Mouse (Mus musculus): Measurements from ENCODE around the gene Ltk. TPM values are rescaled to one million over a fixed set of nuclear protein-coding genes. Genes with fewer than 3 reads are reported as not detected.

The Ltk gene
- polyA plus RNA-seq, 1 experiment from 2014 or later = 0.23 TPM

DNA sequence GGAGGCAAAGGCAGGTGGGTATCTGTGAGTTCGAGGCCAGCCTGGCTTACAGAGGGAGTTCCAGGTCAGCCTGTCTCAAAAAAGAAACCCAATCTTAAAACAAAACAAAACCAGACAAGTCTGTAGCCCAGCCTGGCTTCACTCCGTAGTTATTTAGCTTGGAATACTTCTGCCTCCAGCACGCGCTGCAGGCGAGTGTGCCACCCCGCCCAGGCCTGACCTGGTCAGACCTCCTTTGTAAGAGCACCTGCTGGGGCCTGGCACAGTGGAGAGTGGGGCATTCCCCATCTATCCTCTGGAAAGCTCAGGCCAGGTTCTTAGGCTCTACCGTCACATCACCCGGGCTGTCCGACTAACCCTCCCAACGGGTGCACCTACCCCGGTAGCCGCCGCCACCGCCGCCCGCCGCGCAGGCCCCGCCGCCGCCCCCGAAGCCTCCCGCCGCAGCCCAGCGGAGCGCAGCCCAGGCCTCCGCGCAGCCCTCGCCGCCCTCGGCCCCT lies 2.6 kb downstream of the Ltk start:
- peak overlapping the region; percentile 60 to 66 for H3K4me3 ChIP-seq (ENCODE audit: control insufficient read depth in 1 of 2, insufficient read depth in 1 of 2, low read depth in 1 of 2, low read length in 2 of 2)
- no peaks in the 10 kb centered on the region for H3K36me3 ChIP-seq (ENCODE audit: control insufficient read depth, insufficient read depth, low read length)
- H3K27me3 ChIP-seq (ENCODE audit: control insufficient read depth, insufficient read depth, low read length) = peaks cover 71% of the 10 kb centered on the region
- ATAC-seq (ENCODE audit: insufficient number of reproducible peaks, insufficient read depth, low FRiP score, low read depth) = no peak
- no peak overlapping the region for H3K27ac ChIP-seq (replicated peaks in 1 of 2; ENCODE audit: control insufficient read depth in 1 of 2, insufficient read depth in 1 of 2, low read depth in 2 of 2, low read length in 2 of 2)
- peak overlapping the region; percentile 98 for H3K4me2 ChIP-seq (ENCODE audit: low read length)
- peak overlapping the region; percentile 68 for H3K9ac ChIP-seq (ENCODE audit: low read length)
- WGBS = 5% methylated on average over 16 of the region's 31 CpGs
- no peaks in the 10 kb centered on the region for H3K9me3 ChIP-seq (ENCODE audit: control insufficient read depth, low read length)
- peaks cover 4 to 5% of the 10 kb centered on the region in 2 experiments; a peak in 2 of 4 replicates for H3K4me1 ChIP-seq (ENCODE audit: control insufficient read depth in 2 of 2, insufficient read depth in 2 of 2, low read length in 2 of 2)

GRCm38 (mm10) chr2:119749260-119749659 lies 11.0 kb downstream of the Ltk start:
- no peak overlapping the region for H3K27ac ChIP-seq (replicated peaks in 1 of 2; ENCODE audit: control insufficient read depth in 1 of 2, insufficient read depth in 1 of 2, low read depth in 2 of 2, low read length in 2 of 2)
- ATAC-seq (ENCODE audit: insufficient number of reproducible peaks, insufficient read depth, low FRiP score, low read depth) = no peak
- no peaks in the 10 kb centered on the region for H3K9me3 ChIP-seq (ENCODE audit: control insufficient read depth, low read length)
- H3K27me3 ChIP-seq (ENCODE audit: control insufficient read depth, insufficient read depth, low read length) = peaks cover 38% of the 10 kb centered on the region
- WGBS = 64% methylated on average over 13 of the region's 13 CpGs
- H3K36me3 ChIP-seq (ENCODE audit: control insufficient read depth, insufficient read depth, low read length) = no peaks in the 10 kb centered on the region
- H3K4me2 ChIP-seq (ENCODE audit: low read length) = no peak overlapping the region
- H3K9ac ChIP-seq (ENCODE audit: low read length) = no peak overlapping the region
- no peak overlapping the region for H3K4me3 ChIP-seq (ENCODE audit: control insufficient read depth in 1 of 2, insufficient read depth in 1 of 2, low read depth in 1 of 2, low read length in 2 of 2)
- peaks cover 5 to 10% of the 10 kb centered on the region in 2 experiments; a peak in 3 of 4 replicates for H3K4me1 ChIP-seq (ENCODE audit: control insufficient read depth in 2 of 2, insufficient read depth in 2 of 2, low read length in 2 of 2)

GRCm38 (mm10) chr2:119747554-119747953 lies 12.7 kb downstream of the Ltk start:
- no peak overlapping the region for H3K9ac ChIP-seq (ENCODE audit: low read length)
- H3K4me2 ChIP-seq (ENCODE audit: low read length) = no peak overlapping the region
- H3K9me3 ChIP-seq (ENCODE audit: control insufficient read depth, low read length) = no peaks in the 10 kb centered on the region
- peaks cover 14 to 24% of the 10 kb centered on the region in 2 experiments; a peak in 3 of 4 replicates for H3K4me1 ChIP-seq (ENCODE audit: control insufficient read depth in 2 of 2, insufficient read depth in 2 of 2, low read length in 2 of 2)
- H3K4me3 ChIP-seq (ENCODE audit: control insufficient read depth in 1 of 2, insufficient read depth in 1 of 2, low read depth in 1 of 2, low read length in 2 of 2) = no peak overlapping the region
- ATAC-seq (ENCODE audit: insufficient number of reproducible peaks, insufficient read depth, low FRiP score, low read depth) = no peak
- H3K36me3 ChIP-seq (ENCODE audit: control insufficient read depth, insufficient read depth, low read length) = no peaks in the 10 kb centered on the region
- WGBS = 75% methylated on average over 7 of the region's 7 CpGs
- peaks cover 47% of the 10 kb centered on the region for H3K27me3 ChIP-seq (ENCODE audit: control insufficient read depth, insufficient read depth, low read length)
- H3K27ac ChIP-seq (replicated peaks in 1 of 2; ENCODE audit: control insufficient read depth in 1 of 2, insufficient read depth in 1 of 2, low read depth in 2 of 2, low read length in 2 of 2) = no peak overlapping the region

DNA sequence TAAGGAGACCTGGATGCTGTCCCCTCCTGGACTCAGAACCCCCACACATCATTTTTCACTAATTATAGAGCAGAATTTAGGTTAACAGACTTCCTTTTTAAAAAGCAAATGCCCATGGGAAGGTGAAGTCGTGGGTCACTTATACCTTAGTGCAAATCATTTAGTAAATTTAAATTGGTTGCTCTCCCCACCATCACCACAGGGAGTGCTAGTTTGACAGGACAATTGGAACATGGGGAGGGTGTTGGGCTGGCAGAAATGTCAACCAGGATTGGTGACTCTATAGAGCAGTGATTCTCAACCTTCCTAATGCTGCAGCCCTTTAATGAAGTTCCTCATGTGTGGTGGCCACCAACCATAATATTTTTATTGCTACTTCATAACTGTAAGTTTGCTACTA lies 14.9 kb downstream of the Ltk start:
- Histone ChIP-seq H3K4me3 (ENCODE audit: control insufficient read depth in 1 of 2, insufficient read depth in 1 of 2, low read depth in 1 of 2, low read length in 2 of 2) (no peak overlapping the region), H3K27me3 (ENCODE audit: control insufficient read depth, insufficient read depth, low read length) (peaks cover 26% of the 10 kb centered on the region), H3K4me2 (ENCODE audit: low read length) (peak overlapping the region; percentile 100), H3K9me3 (ENCODE audit: control insufficient read depth, low read length) (no peaks in the 10 kb centered on the region), H3K9ac (ENCODE audit: low read length) (0 out of 2 replicates have a peak overlapping the region, but pooled peaks have one; percentile 56), H3K27ac (replicated peaks in 1 of 2; ENCODE audit: control insufficient read depth in 1 of 2, insufficient read depth in 1 of 2, low read depth in 2 of 2, low read length in 2 of 2) (peak overlapping the region in 1 of 2 experiments; percentile 26; a peak in 1 of 4 replicates), H3K4me1 (ENCODE audit: control insufficient read depth in 2 of 2, insufficient read depth in 2 of 2, low read length in 2 of 2) (peaks cover 21 to 31% of the 10 kb centered on the region in 2 experiments; a peak in 3 of 4 replicates), H3K36me3 (ENCODE audit: control insufficient read depth, insufficient read depth, low read length) (no peaks in the 10 kb centered on the region)
- WGBS = 7% methylated on average over 1 of the region's 1 CpGs
- no peak for ATAC-seq (ENCODE audit: insufficient number of reproducible peaks, insufficient read depth, low FRiP score, low read depth)

- WGBS = 3% methylated on average over 44 of the region's 46 CpGs
- peak overlapping the region; percentile 56 for H3K9ac ChIP-seq (ENCODE audit: low read length)
- H3K27me3 ChIP-seq (ENCODE audit: control insufficient read depth, insufficient read depth, low read length) = peaks cover 20% of the 10 kb centered on the region
These were observed 15.8 kb downstream of the Ltk start for GRCm38 (mm10) chr2:119744163-119745111.

GRCm38 (mm10) chr2:119743808-119744162 lies 16.4 kb downstream of the Ltk start:
- Histone ChIP-seq H3K9ac (ENCODE audit: low read length) (peak overlapping the region; percentile 56; the same call in 1 of the 2 replicates), H3K36me3 (ENCODE audit: control insufficient read depth, insufficient read depth, low read length) (no peaks in the 10 kb centered on the region), H3K4me3 (ENCODE audit: control insufficient read depth in 1 of 2, insufficient read depth in 1 of 2, low read depth in 1 of 2, low read length in 2 of 2) (peak overlapping the region; percentile 26 to 34), H3K4me2 (ENCODE audit: low read length) (peak overlapping the region; percentile 100), H3K9me3 (ENCODE audit: control insufficient read depth, low read length) (no peaks in the 10 kb centered on the region), H3K27ac (replicated peaks in 1 of 2; ENCODE audit: control insufficient read depth in 1 of 2, insufficient read depth in 1 of 2, low read depth in 2 of 2, low read length in 2 of 2) (no peak overlapping the region), H3K4me1 (ENCODE audit: control insufficient read depth in 2 of 2, insufficient read depth in 2 of 2, low read length in 2 of 2) (peaks cover 21 to 31% of the 10 kb centered on the region in 2 experiments; a peak in 3 of 4 replicates), H3K27me3 (ENCODE audit: control insufficient read depth, insufficient read depth, low read length) (peaks cover 16% of the 10 kb centered on the region)
- ATAC-seq (ENCODE audit: insufficient number of reproducible peaks, insufficient read depth, low FRiP score, low read depth) = no peak
- WGBS = 13% methylated on average over 22 of the region's 22 CpGs

More at GRCm38 (mm10) chr2:119744163-119745111, 15.8 kb downstream of the Ltk start:
- Histone ChIP-seq H3K36me3 (ENCODE audit: control insufficient read depth, insufficient read depth, low read length) (no peaks in the 10 kb centered on the region), H3K4me3 (ENCODE audit: control insufficient read depth in 1 of 2, insufficient read depth in 1 of 2, low read depth in 1 of 2, low read length in 2 of 2) (peak overlapping the region; percentile 26 to 34), H3K9me3 (ENCODE audit: control insufficient read depth, low read length) (no peaks in the 10 kb centered on the region), H3K4me2 (ENCODE audit: low read length) (peak overlapping the region; percentile 100), H3K27ac (replicated peaks in 1 of 2; ENCODE audit: control insufficient read depth in 1 of 2, insufficient read depth in 1 of 2, low read depth in 2 of 2, low read length in 2 of 2) (peak overlapping the region; percentile 24 to 26; a peak in 2 of 4 replicates), H3K4me1 (ENCODE audit: control insufficient read depth in 2 of 2, insufficient read depth in 2 of 2, low read length in 2 of 2) (peaks cover 21 to 31% of the 10 kb centered on the region in 2 experiments; a peak in 3 of 4 replicates)
- peak; percentile 25; the same call in 1 of the 2 replicates for ATAC-seq (ENCODE audit: insufficient number of reproducible peaks, insufficient read depth, low FRiP score, low read depth)

DNA sequence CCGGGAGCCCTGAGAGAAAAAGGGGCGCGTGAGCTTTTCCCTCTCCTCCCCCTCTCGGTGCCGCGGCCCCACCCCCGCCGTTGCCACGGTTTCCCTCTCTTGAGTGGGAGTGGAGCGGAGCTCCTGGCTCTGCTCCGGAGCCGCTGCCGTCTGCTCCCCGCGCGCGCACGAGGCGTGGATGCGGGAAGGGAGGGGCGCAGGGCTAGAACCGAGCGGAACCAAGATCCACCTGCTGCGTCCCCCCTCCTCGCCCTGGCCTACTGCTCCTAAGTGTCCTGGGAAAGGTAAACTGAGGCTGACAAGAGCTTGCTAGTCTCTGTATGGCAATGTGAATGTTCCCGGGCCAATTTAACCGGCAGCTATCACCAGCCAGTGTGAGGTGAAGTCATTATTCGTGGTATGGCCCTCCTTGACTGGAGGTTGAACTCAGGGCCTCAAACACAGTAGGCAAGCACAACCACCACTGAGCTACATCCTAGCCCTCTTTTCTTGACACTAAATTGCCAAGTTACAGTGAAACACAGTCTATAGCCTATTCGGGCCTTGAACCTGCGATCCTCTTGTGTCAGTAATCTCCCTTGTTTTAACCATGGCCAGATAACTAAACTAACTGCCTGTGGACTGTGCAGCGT lies 16.9 kb downstream of the Ltk start:
- Histone ChIP-seq H3K9ac (ENCODE audit: low read length) (peak overlapping the region; percentile 83), H3K4me1 (ENCODE audit: control insufficient read depth in 2 of 2, insufficient read depth in 2 of 2, low read length in 2 of 2) (peaks cover 21 to 31% of the 10 kb centered on the region in 2 experiments; a peak in 3 of 4 replicates), H3K27me3 (ENCODE audit: control insufficient read depth, insufficient read depth, low read length) (peaks cover 16% of the 10 kb centered on the region), H3K4me2 (ENCODE audit: low read length) (peak overlapping the region; percentile 100), H3K36me3 (ENCODE audit: control insufficient read depth, insufficient read depth, low read length) (no peaks in the 10 kb centered on the region), H3K27ac (replicated peaks in 1 of 2; ENCODE audit: control insufficient read depth in 1 of 2, insufficient read depth in 1 of 2, low read depth in 2 of 2, low read length in 2 of 2) (no peak overlapping the region), H3K9me3 (ENCODE audit: control insufficient read depth, low read length) (no peaks in the 10 kb centered on the region), H3K4me3 (ENCODE audit: control insufficient read depth in 1 of 2, insufficient read depth in 1 of 2, low read depth in 1 of 2, low read length in 2 of 2) (peak overlapping the region; percentile 62 to 64)
- WGBS = 13% methylated on average over 30 of the region's 31 CpGs
- ATAC-seq (ENCODE audit: insufficient number of reproducible peaks, insufficient read depth, low FRiP score, low read depth) = no peak

Measured in heart, embryonic 14.5 days (tissue).